Mouse (Mus musculus) adrenal gland, adult (tissue): Measurements from ENCODE around the gene Phf21b.

Experiments used
- DNase-seq, 2 experiments: peaks; one replicate each; pipeline ENCODE4 v3.0.0; 2022 to 2023; ENCODE audit warnings: low spot score in 1 of 2; ENCODE audit not compliant: inconsistent age in 2 of 2

Gene Phf21b

DNA sequence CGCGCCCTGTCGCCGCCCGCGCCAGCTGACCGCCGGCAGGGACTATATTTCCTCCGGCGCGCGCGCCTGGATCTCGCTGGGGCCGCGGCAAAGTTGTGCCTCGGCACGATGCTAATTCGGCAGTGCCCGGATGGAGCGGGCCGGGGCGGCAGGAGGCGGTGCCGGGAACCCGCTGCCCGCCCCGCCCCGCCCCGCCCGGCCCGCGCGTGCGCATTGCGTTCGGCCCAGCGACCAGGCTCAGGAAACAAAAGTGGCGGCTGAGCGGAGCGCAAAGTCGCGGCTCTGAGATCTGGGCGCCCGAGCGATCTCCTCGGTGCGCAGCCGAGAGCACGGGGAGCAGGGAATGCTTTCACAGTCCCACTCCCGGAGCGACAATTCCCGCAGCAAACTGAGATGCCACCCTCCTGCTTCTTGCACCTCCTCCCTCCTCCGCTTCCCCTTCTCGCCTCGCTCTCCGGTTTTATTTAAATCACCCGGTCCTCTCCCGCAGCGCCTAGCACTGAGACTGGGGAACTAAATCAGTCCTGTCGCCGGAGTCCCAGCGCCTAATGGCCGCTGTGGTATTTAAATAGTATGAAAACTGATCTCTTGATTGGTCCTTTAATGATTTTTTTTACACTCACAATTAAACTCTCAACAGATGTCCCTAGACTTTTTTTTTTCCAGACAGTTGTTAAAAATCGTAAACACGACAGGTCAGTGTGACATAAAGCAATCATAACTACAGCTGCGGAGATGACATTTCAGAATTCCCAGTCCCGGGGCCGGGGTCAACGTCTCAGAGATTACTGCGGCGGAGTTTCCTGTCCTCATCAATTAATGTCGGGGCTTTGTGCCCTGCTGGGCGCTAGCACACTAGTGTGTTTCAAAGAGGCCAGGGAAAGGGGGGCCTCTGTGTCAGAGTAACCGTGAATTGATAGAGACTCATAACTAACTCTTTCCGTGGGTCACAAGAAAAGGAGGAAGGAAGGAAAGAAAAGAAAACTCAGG lies at the start of gene Phf21b:
Gene Phf21b (minus strand): TSS at position 44 of the 990 bp plus-strand sequence.
- DNase-seq: peak; percentile 88 to 97

DNA sequence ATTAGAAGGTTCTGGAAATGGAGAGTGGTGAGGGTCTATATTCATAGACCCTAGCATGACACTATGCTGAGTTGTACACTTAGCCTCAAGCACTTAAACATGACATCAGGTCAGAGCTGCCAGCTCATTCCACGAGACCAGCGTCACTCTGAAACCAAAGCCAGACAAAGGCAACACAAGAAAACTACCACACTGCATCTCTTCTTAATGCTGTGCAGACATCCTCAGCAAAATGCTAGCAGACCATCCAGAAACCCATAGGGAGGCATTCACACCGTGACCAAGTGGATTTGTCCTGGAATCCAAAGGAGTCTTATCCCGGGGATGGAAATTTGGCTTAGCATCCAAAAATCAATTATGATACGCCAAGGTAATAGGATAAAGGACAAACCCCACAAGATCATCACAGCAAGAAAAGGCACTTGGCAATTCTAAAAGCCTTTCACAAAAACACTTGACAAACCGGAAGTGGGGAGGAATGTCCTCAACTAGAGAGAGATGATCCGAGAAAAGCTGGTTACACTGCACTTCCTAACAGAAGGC lies 48.1 kb upstream of the Phf21b start:
- DNase-seq: no peak

DNA sequence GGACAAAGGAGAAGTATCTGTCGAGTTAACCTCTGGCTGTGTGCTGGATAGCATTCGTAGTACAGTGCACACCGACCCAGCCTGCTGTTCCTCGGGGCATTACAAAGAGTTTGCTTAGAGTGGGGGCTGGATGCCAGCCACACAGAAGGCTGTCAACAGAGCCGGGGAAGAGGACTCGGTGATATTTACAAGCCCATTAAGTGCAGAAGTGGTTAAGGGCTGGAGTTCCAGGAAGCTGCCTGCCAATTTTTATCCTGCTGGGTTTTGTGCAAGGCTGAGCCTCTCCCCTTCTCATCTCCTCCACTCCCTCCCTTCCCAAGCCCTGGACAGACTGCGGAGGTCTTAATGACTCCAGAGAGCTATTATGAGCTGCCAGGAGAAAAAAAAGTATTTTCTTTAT lies 42.2 kb upstream of the Phf21b start:
- DNase-seq: no peak

DNA sequence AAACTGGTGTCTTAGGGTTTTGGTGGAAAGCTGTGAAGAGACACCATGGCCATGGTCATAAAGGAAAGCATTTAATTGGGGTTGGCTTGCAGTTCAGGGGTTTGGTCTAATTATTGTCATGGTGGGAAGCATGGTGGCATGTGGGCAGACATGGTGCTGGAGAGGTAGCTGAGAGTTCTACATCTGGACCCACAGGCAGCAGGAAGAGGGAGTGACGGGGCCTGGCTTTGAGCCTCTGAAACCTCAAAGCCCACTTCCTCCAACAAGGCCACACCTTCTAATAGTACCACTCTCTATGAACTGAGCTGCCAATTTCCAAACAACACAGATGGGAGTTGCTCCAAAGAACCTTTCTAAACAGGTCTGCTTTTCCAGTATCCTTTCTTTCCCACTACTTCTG lies 40.8 kb upstream of the Phf21b start:
- DNase-seq: no peak

DNA sequence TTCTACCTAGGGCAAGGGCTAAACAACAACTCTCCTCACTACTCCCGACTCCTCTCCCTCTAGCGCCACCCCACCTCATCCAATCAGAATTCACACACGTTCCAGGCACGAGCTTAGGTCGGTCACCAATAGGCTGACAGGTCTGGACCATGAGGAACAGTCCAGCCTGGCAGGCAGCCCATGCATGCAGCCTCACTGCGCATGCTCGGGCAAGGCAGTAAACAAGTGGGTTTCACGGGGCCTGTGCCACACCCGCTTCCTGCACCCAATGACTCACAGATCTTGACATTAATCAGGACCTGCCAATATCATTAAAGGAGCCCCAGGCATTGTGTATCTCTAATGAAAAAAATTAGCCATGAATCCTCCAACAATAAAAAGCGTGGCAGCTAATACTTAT lies 40.4 kb upstream of the Phf21b start:
- peak; percentile 16 to 36 for DNase-seq

DNA sequence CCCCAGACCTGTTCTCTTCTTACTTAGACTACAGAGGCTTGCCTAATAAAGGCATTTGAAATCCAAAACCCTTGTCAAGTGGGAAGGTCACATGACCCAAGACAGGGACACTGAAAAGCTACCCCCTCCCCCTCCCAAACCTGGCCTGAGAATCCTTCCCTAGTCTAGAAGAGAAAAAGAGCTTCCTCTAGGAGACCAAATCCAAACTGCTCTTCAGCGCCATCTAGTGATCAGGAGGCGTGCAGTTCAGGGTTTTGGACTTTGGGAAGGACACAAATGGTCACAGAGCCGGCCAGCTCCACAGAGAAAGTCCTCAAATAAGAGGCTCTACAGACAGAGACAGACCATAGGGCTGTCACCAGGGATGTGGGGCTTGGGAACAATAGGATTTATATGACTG lies 35.8 kb upstream of the Phf21b start:
- peak; percentile 48 to 90 for DNase-seq

DNA sequence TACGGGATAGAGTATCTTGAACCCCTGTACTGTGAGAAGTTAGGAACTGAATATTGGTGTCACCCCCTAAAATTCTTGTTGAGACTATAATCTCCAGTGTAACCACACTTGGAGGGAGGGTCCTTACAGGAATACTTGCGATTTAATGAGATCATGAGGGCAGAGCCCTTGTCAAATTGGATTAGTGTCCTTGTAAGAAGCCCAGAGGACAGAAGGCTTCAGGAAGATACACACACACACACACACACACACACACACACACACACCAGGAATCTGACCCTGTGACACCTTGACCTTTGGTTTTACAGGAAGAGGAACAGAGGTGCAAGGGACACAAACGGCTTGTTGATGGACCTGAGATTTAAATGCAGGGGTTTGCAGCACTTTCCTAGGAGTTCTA lies 35.4 kb upstream of the Phf21b start:
- no peak for DNase-seq

DNA sequence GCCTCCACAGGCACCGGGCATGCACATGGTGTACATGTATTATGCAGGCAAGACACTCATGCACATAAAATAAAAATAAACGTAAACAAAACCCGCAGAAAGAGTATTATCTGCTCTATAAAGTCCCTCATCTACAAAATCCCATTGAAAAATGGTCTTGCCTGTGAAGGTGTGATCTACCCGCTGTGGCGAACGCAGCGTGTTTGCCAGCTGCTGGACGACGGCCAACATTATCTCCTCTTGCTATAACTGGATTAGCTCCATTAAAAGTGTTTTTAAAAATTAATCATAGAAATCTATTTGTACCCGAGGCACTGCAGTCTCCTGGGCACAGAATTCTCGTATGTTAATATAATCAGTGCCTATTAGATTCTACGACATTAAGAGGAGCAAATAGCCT lies 32.2 kb upstream of the Phf21b start:
- peak; percentile 13 to 34 for DNase-seq

DNA sequence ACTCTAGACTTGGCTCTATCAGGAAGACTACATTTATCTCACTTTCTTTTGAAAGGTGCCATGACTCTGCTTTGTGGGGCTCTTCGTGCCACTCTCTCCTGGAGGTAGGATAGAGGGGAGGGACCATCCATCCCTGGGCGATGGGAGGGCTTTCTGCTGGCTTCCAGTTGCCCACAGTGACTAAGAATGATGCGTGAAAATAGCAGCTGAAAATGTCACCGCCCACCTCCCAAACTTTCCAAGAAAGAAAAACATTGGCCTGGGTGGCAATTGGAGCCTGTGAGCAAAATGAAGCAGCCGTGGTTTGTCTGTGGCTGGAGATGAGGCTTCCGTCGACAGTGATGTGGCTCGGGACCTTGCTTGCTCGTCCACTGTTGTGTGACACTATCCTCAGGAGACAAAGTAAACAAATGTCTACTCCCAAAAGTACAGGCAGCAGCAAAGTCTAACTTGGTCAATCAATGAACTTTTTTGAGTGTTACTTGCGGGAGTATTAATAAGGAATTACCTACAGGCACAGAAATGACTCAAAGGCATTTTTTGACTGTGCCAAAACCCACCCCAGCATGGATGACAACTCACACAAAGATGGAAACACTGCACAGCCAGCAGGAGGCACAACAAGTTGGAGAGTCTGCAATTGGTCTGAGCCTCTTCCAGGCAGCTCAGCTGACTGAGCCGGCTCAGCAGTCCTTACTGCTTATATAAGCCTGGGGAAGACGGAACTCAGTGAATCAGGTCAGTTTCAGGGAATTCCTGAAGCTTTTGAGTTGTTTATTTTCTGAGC lies 21.4 kb upstream of the Phf21b start:
- DNase-seq: no peak

DNA sequence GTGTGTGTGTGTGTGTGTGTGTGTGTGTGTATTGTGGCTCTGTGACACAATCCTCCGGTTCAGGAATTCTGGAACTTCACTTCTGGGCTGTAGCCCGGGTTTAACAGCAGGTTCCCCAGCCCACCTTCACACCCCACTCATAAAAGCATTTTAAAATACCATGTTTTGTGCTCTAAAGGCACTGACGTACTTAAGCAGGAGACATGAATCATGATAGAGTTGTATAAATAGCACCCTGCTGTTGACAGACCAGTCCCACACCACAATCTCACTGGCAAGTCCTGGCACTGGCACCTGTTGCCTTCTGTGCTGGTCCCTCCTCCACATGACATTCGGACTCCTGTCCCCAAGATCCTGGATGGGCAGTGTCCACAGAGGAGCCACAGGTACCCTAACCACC lies 18.0 kb upstream of the Phf21b start:
- DNase-seq: no peak

DNA sequence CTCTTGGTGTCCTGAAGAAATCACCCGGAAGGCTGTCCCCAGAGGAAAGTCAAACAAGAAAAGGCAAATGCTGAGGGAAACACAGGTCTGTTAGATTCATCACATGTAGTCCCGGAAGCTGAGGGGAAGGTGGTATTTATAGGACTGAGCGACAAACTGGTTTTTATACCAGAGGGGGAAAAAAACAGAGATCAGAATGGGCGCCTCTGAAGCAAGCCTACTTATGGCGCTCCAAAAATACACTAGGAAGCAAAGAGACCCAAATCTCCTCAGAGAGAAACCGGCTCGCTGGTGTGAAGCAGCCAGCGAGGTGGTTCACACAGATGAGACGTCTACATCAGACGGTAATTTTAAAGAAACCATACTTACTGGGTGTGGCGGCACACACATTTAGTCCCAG lies 17.2 kb upstream of the Phf21b start:
- no peak for DNase-seq

DNA sequence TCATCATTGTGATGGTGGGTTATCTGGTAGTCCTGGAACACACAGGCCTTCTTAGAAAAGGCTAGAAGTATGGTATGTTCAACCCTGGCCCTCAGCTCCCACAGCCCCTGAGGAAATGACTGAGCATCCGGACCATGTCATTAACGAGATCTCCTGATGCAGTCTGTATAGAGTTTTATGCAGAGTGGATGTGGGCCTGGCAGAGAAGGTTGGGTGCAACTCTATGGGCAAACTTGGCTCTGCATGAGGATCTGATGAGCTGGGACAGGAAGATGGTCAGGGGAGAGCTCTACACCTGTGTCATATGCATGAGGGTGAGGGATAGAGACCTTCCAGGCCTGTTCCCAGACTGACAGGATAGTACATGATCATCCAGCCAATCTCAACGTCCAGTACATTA lies 16.0 kb upstream of the Phf21b start:
- DNase-seq: no peak

DNA sequence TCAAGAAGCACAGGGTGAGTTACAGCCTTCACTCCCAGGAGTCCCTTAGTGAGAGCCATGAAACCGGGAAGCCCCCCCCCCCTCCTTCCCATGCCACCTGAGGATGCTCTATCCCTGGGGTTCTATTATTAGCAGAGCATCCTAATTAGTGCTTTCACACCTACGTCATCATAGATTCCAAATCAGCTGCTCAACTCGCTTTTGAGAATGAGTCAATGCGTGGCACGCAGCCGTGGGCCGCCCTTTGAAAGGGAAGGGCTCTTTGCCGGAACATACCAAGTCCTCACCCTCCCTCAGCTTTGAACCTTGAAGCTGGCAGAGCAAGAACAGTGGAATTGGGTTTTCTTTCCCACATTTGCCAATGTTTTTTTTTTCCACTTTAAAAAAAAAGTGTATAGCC lies 6.1 kb upstream of the Phf21b start:
- DNase-seq: no peak

DNA sequence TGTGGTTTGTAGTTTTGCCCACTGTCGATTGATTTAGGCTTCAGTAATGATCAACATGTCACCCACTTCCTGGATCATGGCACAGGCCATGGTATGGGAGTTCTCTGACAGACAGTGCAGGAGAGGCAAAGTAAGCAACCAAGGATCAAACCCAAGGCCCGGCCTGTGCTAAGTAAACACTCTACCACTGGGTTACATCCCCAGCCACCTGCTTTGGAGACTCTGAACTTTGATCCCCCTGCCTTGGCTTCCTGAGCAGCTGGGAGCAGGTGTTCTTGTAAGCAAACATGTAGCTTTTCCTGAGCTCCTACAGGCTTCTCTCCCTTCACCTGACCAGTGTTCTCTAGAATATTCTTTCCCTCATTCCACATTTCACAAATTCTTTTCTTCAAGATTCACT lies 1.8 kb upstream of the Phf21b start:
- DNase-seq: no peak

DNA sequence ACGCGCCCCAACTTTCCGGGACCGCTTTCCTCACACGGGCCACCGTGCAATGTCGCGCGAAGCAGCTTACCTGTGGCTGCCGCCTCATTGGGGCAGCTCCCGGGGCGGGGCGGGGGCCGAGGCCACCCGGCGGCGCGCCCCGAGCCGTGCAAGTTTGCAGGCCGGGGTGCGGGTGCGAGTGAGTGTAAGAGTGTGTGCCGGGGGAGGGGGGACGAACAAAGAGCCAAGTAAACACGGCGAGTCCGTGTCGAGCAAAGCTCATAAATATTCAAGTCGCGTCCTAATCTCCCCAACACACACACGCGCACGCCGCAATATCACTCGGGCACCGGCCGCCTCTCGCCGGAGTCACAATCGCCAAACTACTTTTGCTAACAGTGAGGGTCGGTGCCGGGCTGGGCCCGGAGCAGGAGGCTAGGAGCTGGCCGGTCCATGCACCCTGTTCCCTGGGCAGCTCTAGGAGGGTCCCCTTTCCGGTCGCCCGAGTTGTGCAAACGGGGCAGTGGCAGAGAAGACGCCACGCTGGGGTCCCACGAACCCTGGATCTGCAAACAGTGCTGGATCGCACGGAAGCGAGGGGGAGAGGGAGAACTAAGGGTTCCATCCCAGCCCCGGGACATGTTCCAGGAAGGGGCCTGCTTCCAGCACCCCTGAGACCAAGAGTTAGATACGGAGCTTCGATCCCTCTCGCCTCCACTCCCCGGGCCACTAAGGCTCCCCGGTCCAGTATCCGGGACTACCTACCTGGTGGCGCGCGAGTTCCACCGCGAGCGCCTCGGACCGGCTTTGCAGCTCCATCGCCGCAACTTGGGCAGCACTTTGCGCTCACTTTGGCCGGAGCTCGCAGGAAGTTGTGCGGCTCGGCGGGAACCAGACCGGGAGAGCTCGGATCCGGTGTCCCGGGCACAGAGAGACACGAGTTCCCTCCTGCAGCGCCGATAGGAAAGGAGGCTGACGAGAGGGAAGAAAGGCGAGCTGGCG lies 638 bp downstream of the Phf21b start:
- peak in 1 of 2 experiments; percentile 34 for DNase-seq

DNA sequence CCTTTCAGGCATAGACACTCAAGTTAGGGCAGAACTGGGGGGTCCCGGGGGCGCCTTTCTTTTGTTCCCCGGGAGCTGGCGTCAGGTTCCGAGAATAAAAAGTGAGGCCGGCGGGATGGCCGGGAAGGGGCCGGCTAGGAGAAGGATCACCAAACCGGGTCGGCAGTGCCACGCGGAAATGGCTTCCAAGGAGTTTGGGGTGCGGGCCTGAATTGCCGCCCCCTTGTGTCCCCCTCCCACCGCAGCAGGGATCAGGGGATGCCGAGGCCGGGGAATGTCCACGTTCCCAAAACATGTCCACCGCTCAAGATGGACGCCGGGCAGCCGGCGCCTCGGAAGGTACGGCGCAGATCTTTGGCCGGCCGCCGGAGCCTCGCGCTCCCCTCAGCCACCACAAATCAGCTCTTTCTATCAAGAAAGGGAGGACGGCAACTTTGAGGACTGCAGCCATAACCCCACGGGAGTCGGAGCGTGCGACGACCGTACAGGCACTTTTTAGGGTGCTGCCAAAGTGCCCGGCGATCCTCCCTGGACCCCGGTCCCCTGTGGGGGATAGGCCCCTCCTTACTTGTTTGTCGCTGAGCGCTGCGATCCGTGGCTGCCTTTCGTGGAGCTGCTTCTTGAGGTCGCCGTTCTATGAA lies 1.6 kb downstream of the Phf21b start:
- DNase-seq: no peak

DNA sequence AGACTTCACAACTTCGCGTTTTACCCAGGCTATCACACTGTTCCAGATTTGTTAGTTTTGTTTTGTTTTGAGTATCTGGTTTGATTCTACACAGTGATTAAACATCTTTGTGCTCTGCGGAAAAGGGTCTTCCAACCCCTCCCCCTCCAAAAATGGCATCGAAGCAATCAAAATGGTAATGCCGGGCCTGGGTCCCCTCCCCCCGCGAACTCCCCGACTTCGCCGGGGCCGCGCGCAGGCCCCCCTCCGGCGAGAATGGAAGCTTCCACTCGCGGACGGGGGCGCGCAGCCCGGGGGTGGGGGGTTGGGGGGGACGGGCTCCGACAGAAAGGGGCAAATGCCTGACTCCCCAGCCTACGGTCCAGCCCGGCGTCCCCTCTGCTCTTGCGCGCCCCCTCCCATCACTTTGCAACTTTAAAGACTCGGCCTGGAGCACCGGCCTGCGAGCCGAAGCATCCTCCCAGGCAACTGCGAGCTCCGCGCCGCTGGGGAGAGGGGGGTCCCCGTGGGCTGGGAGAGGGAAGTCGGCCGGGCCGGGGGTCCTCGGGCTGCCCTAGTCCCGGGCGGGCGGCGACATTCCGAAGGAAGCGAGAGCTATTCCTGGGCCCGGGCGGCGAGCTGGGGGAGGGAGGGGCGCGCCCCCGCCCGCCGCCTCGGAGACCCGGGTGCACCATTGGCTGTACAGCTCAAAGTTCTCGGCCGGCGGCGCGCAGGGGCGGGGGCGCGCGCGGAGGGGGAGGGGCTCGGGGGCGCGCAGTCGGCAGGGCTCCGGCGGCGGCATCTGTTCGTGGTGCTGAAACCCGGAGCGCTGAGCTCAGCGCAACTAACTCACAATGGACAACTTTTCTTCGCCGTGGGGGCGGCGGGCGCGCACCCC lies 2.4 kb downstream of the Phf21b start:
- peak; percentile 84 to 95 for DNase-seq

DNA sequence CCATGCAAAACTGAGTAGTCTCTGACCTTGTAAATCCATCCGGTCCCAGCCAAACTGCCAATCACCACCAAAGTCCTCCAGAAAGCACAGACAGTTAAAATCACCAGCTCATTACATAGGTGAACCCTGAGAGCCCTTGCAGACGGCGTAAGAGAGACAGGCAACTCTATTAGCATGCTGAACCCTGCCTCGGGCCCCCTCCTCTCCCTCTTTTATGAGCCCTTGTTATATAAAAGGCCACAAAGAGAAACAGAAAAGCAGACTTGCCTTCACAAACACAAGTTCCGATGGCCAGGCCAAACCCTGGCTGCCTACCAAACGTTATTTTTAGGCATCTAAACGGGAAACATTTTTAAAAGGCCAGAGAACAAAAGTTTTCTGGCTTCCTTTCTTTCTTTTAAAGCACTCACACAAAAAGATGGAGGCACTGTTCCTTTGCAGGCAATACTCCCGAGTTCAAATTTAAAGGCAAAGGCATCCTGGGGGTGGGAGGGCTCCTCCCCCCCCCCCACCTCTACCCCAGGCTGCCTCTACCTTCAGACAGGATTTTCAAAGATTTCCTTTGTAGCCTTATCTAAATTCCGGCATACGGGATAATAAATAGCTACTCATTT lies 3.3 kb downstream of the Phf21b start:
- peak; percentile 27 to 79 for DNase-seq

DNA sequence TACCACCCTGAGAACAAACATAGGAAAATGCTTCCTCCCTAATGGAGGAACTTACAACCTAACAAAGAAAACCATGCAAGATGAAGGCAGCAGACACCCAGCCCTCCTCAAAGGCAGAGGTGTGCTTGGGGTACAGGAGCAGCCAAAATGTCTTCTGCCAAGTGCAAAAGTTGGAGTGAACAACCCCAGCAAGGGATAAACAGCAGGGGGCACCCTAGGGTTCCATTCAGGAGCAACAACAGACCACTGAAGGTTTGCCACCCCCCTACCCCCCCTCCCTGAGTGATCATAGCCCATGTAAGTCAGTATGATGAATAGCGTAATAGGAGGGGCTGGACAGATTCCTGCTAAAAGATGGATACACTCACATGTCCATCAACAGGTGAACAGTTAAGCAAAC lies 5.5 kb downstream of the Phf21b start:
- DNase-seq: peak in 1 of 2 experiments; percentile 25
